Mouse (Mus musculus): Measurements from ENCODE around the gene B2m.

B2m gene

DNA sequence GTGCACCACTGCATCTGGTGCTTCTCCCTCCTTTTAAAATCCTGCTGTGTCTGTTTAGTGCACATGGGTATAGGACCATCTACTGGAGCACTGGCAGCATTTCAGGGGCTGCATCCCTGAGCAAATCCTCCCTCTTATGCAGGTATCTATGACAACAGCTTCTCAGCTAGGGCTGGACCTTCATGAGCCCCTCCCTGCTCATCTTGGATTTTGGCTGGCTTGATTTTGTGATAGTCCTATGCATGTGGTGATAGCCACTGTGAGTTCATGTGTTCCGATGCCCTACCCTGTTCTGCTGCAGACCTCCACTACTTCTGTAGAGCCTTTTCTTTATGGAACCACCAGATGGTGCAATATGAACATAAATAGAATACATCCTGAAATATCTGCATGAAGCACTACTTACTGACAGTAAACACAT, 47.0 kb downstream of the B2m start:
- DNase-seq (ENCODE audit: low spot score), result peak; percentile 67

DNA sequence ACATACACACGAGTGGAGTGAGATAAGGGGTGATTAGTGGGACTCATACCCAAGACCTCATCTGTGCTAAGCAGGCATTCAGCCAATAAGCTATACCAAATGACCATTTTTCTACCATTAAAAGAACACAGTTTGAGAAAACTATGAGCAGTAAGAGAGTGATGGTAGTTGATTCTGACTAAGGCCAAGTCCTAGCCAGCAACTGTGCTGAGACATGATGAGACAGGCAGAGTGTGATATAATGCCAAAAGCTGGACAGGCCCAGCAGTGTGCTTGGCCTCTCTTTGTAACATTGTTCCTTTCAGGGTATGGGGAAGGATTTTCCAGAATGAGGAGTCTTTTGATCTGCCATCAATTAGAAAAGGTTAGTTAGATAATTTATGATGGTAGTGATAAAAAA, 54.0 kb downstream of the B2m start:
- DNase-seq (ENCODE audit: low spot score), result no peak

Measured in MN1 (cell line).